Mouse (Mus musculus) limb, embryonic 15.5 days (tissue): Measurements from ENCODE around the gene Zyg11b. TPM values are rescaled to one million over a fixed set of nuclear protein-coding genes. Genes with fewer than 3 reads are reported as not detected.

Experiments used
- ATAC-seq: fragments of 200-750 bp; cut with Nextera tagmentation; 2 replicates; pipeline ENCODE4 v1.8.0; 2017; ENCODE audit warnings: low read depth, moderate TSS enrichment; ENCODE audit not compliant: insufficient number of reproducible peaks, low FRiP score, low TSS enrichment
- H3K27ac ChIP-seq: fragments of 300-500 bp; sonication (generic); 2 replicates; pipeline ENCODE4 v1.5.1; 2015; ENCODE audit warnings: moderate library complexity, mild to moderate bottlenecking, inconsistent platforms
- H3K27me3 ChIP-seq: fragments of 300-500 bp; sonication (generic); 2 replicates; pipeline ENCODE4 v1.6.1; 2015; ENCODE audit warnings: inconsistent platforms
- H3K36me3 ChIP-seq: fragments of 300-500 bp; sonication (generic); 2 replicates; pipeline ENCODE4 v1.6.1; 2015; ENCODE audit warnings: inconsistent platforms
- H3K4me1 ChIP-seq: fragments of 300-500 bp; sonication (generic); 2 replicates; pipeline ENCODE4 v1.6.1; 2015; ENCODE audit warnings: inconsistent platforms
- H3K4me2 ChIP-seq: fragments of 300-500 bp; sonication (generic); 2 replicates; pipeline ENCODE4 v1.6.1; 2015; ENCODE audit warnings: mild to moderate bottlenecking, inconsistent platforms
- H3K4me3 ChIP-seq: fragments of 300-500 bp; sonication (generic); 2 replicates; pipeline ENCODE4 v1.5.1; 2015; ENCODE audit warnings: mild to moderate bottlenecking, inconsistent platforms
- H3K9ac ChIP-seq: fragments of 300-500 bp; sonication (generic); 2 replicates; pipeline ENCODE4 v1.6.1; 2015; ENCODE audit warnings: inconsistent platforms
- H3K9me3 ChIP-seq: fragments of 300-500 bp; sonication (generic); 2 replicates; pipeline ENCODE4 v1.6.1; 2016; ENCODE audit warnings: inconsistent platforms
- whole genome bisulfite sequencing: fragments of 180-500 bp; shearing (Covaris S2); methylation state at CpG from one replicate; pipeline ENCODE4 v1.1.7; 2015; 5-methylcytosine and 5-hydroxymethylcytosine counted together
- polyA plus RNA-seq: library from polyadenylated mRNA; unstranded; fragments of >200 nt; fragmentation: Nextera tagmentation; extraction: Ambion mirVana; gene quantifications from 2 replicates; pipeline ENCODE4 v1.2.1, GENCODE M21; 2015

The Zyg11b gene
- polyA plus RNA-seq, 1 experiment from 2014 or later = 10.6 TPM

DNA sequence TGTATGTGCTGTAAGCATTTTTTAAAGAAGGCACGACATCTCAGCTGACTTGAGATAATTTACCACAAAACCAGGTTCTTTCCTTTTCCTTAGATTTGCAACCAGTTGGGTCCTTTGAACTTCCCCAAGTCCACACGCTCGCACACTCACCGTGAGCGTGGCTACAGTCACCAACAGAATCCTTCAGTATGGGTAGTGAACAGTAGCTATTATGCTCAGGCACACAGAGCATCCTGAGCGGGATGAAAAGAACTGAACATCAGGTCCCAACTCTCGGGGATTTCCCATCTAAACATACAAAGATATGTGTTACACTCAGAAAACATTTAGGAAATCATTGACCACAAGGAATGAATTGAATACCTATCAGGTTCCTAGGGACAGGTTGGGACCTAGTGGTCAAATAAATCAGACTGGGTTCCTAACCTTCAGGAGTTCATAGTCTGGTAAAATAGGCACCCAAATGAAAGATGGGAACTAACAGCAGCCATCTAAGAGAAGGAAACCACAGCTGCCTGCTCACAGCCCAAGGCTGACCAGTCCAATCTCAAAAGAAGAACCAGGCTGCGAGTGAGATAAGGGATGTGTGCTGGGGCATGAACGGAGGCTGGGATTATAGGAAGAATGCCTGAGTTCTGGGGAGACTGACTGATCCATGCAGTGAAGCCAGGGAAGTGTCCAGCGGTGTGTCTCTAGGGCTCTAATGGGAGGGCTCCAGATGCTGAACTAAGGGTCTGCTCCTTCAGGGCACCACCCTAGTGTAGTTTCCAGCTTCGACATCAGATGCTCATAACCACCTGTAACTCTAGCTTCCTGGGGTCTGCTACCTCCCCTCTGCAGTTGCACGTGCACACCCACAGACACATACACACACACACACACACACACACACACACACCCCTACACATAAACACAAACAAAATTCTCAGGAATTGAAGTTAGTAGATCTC lies 17.0 kb upstream of the Zyg11b start:
- Histone ChIP-seq H3K4me2 (no peak overlapping the region), H3K4me3 (no peak overlapping the region), H3K36me3 (no peaks in the 10 kb centered on the region), H3K27ac (no peak overlapping the region), H3K9ac (no peak overlapping the region), H3K4me1 (no peaks in the 10 kb centered on the region), H3K9me3 (no peaks in the 10 kb centered on the region), H3K27me3 (no peaks in the 10 kb centered on the region)
- WGBS = 79% methylated on average over 12 of the region's 12 CpGs
- no peak for ATAC-seq

DNA sequence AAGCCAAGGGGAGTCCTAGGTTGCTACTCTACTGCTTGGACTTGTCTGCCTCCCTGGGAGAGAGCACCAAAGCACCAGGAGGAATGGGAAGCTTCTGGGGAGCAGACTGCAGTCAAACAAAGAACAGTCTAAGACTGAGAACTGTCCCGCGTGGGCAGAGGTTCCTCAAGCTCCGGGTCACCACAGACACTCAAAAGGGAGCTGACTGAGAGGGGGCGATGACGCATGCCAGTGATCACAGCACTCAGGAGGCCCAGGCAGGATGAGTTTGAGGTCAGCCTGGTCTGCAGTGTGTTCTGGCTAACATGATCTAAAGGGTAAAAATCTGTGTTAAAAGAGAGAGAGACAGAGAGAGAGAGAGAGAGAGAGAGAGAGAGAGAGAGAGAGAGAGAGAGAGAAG lies 13.1 kb upstream of the Zyg11b start:
- H3K4me1 ChIP-seq = no peaks in the 10 kb centered on the region
- no peak for ATAC-seq
- H3K27ac ChIP-seq = no peak overlapping the region
- no peak overlapping the region for H3K4me2 ChIP-seq
- no peak overlapping the region for H3K9ac ChIP-seq
- no peak overlapping the region for H3K4me3 ChIP-seq
- no peaks in the 10 kb centered on the region for H3K27me3 ChIP-seq
- no peaks in the 10 kb centered on the region for H3K36me3 ChIP-seq
- H3K9me3 ChIP-seq = no peaks in the 10 kb centered on the region
- 69% methylated on average over 5 of the region's 5 CpGs for WGBS

DNA sequence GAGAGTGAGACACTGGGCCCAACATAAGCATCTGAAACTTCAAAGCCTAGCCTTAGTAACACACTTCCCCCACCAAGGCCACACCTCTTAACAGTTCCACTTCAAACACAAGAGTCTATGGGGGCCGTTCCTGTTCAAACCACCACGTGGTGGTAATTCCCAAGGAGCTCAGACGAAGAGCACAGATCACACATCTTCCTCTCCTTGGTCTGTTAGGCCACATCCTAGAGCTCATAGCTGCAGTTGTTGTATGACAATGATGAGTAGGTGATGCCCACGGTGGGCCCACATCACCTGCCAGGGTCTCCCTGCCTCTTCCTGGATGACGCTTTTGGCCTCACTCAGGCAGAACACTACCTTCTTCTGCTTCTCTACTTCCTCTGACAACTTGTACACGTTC lies 9.8 kb upstream of the Zyg11b start:
- H3K4me3 ChIP-seq = no peak overlapping the region
- no peaks in the 10 kb centered on the region for H3K9me3 ChIP-seq
- no peaks in the 10 kb centered on the region for H3K27me3 ChIP-seq
- no peak overlapping the region for H3K9ac ChIP-seq
- no peaks in the 10 kb centered on the region for H3K36me3 ChIP-seq
- H3K27ac ChIP-seq = no peak overlapping the region
- H3K4me2 ChIP-seq = no peak overlapping the region
- H3K4me1 ChIP-seq = no peaks in the 10 kb centered on the region
- no peak for ATAC-seq
- WGBS = 67% methylated on average over 6 of the region's 6 CpGs

DNA sequence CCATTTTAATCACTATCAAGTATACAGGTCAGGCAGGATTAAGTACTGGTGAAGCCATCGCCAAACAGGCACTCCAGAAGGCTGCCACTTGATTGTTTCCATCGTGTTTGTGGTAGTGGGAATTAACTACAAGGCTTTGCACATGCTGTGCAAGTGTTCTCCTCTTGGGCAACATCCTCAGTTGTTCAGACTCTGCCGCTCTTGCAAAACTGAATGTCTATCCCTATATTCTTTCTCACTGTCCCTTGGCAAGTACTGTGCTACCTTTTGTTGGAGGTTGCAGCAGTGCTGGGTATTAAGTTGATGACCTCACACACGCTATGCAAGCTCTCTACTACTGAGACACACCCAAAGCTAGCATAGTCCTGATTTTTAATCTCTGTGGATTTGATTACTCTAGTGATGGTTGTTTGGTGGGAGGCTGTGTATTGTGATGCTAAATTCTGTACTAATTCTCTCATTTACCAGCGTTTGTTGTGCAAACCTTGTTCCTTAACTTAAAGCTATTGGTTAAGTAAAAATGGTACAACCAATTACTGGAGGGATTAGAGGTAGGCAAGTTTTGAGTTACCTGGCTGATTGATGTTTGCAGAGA lies 1.5 kb upstream of the Zyg11b start:
- no peak overlapping the region for H3K9ac ChIP-seq
- H3K27me3 ChIP-seq = no peaks in the 10 kb centered on the region
- H3K27ac ChIP-seq = no peak overlapping the region
- H3K9me3 ChIP-seq = 0 out of 2 replicates have a peak, but pooled peaks cover 2% of the 10 kb centered on the region
- ATAC-seq = no peak
- no peak overlapping the region for H3K4me2 ChIP-seq
- H3K4me1 ChIP-seq = peaks cover 7% of the 10 kb centered on the region
- WGBS = 78% methylated on average over 5 of the region's 5 CpGs
- no peaks in the 10 kb centered on the region for H3K36me3 ChIP-seq
- H3K4me3 ChIP-seq = no peak overlapping the region

DNA sequence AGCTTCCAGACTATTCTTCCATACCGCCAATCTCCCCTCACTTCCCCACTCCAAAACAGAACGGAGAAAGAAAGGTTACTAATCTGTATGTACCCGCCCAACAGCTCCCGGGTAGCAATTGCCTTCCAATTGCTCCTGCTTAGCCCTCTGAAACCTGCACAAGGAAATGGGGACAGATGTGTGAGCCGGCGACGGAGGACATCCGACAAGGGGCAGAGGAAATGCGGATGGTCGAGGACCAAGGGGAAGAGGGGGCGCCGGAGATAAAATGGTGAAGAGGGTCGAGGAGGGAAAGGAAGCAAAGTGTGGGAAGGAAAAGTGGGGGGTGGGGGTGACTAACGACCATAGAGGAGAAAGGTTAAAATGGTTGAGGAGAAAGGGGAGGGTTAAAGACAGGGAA lies 630 bp downstream of the Zyg11b start:
- H3K36me3 ChIP-seq = no peaks in the 10 kb centered on the region
- H3K4me1 ChIP-seq = peaks cover 7% of the 10 kb centered on the region
- 0 out of 2 replicates have a peak, but pooled peaks cover 2% of the 10 kb centered on the region for H3K9me3 ChIP-seq
- peak overlapping the region; percentile 91 for H3K27ac ChIP-seq
- H3K4me2 ChIP-seq = peak overlapping the region; percentile 64
- no peak for ATAC-seq
- H3K27me3 ChIP-seq = no peaks in the 10 kb centered on the region
- peak overlapping the region; percentile 93 for H3K4me3 ChIP-seq
- H3K9ac ChIP-seq = peak overlapping the region; percentile 95
- WGBS = under 1% methylated on average over 14 of the region's 14 CpGs

DNA sequence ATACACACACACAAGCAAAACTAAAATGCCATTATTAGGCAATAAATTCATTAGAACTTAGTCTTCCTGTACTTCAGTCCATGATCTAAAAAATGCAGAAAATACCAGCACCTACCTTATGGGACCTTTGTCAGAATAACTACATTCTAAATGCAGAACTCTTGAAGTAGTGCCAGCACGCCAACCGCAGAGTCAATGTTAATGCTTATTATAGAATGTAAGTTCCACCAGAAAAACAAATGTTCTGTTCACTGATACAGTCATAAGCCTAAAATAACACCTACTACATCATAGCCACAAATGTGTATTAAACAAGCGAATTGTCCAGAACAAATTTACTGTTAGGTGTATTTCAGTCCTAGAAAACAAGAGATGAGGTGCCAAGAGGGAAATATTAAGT lies 23.9 kb downstream of the Zyg11b start:
- H3K27me3 ChIP-seq = no peaks in the 10 kb centered on the region
- ATAC-seq = no peak
- H3K4me3 ChIP-seq = no peak overlapping the region

DNA sequence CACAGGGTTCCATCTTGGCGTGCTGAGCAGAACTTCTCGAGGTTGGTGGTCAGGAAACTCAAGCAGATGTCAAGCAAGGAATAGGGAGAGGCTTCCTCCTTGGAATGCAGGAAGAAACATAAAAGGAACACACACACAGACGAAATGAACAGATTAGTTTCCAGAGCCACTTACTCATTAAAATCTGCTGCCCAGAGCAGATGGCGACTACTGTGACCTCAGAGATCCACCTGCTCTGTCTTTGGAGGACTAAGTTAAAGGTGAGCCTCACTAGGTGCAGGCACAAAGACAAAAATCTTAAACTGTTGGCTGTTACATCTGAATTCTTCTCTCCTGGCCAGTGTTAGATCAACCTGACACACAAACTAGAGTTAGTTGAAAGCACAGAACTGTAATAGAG lies 28.6 kb downstream of the Zyg11b start:
- peaks cover 17% of the 10 kb centered on the region for H3K36me3 ChIP-seq
- no peak for ATAC-seq
- no peak overlapping the region for H3K4me2 ChIP-seq
- H3K4me1 ChIP-seq = no peaks in the 10 kb centered on the region
- no peaks in the 10 kb centered on the region for H3K27me3 ChIP-seq
- H3K9me3 ChIP-seq = no peaks in the 10 kb centered on the region
- H3K9ac ChIP-seq = no peak overlapping the region
- no peak overlapping the region for H3K4me3 ChIP-seq
- WGBS = 63% methylated on average over 4 of the region's 4 CpGs
- H3K27ac ChIP-seq = no peak overlapping the region

More for the DNA sequence above, 23.9 kb downstream of the Zyg11b start:
- no peak overlapping the region for H3K4me2 ChIP-seq
- no peak overlapping the region for H3K9ac ChIP-seq
- no peak overlapping the region for H3K27ac ChIP-seq
- H3K4me1 ChIP-seq = no peaks in the 10 kb centered on the region
- H3K36me3 ChIP-seq = 0 out of 2 replicates have a peak, but pooled peaks cover 5% of the 10 kb centered on the region
- 81% methylated on average over 3 of the region's 3 CpGs for WGBS
- no peaks in the 10 kb centered on the region for H3K9me3 ChIP-seq

DNA sequence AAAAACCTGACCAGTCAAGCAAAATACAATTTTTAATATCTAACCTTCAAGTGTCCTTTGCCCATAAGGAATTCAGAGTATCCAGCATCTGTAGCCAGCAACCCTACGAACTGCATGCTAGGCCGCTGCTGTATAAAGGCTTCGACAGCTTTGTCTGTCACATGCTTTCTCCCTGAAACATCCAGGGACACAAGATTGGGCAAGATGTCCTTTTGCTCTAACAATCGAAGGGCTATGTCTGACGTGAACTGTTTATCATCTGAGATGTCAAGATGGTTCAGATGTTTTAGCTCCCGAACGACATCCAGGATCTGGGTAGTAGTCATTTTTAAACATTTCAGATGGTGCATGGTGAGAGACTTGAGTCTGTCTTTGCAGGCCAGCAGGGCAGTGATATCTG lies 35.1 kb downstream of the Zyg11b start:
- no peak for ATAC-seq
- 97% methylated on average over 7 of the region's 7 CpGs for WGBS
- no peaks in the 10 kb centered on the region for H3K4me1 ChIP-seq
- H3K27ac ChIP-seq = no peak overlapping the region
- H3K36me3 ChIP-seq = peaks cover 44% of the 10 kb centered on the region
- H3K4me2 ChIP-seq = no peak overlapping the region
- no peak overlapping the region for H3K4me3 ChIP-seq
- H3K9me3 ChIP-seq = no peaks in the 10 kb centered on the region
- H3K9ac ChIP-seq = no peak overlapping the region
- H3K27me3 ChIP-seq = no peaks in the 10 kb centered on the region

DNA sequence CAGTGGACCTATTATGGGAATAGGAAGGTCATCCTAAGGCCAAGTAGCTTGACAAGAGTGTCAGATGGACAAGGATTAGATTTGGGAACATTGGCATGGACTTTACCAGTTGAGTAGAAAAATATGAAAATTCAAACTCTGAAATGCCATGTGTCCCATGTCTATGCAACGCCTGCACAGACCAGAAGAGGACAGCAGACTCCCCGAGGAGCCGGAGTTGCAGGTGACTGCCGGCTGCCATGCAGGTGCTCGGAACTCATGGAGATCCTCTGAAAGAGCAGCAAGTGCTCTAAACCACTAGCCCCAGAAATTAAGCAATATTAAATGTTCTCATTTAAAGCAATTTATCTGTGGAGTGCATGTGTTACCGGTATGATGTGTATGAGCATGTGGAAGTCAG lies 47.6 kb downstream of the Zyg11b start:
- Histone ChIP-seq H3K27ac (no peak overlapping the region), H3K9me3 (no peaks in the 10 kb centered on the region), H3K36me3 (peaks cover 87% of the 10 kb centered on the region), H3K9ac (no peak overlapping the region), H3K4me3 (no peak overlapping the region), H3K27me3 (no peaks in the 10 kb centered on the region), H3K4me2 (no peak overlapping the region), H3K4me1 (no peaks in the 10 kb centered on the region)
- ATAC-seq = no peak
- 85% methylated on average over 6 of the region's 6 CpGs for WGBS

DNA sequence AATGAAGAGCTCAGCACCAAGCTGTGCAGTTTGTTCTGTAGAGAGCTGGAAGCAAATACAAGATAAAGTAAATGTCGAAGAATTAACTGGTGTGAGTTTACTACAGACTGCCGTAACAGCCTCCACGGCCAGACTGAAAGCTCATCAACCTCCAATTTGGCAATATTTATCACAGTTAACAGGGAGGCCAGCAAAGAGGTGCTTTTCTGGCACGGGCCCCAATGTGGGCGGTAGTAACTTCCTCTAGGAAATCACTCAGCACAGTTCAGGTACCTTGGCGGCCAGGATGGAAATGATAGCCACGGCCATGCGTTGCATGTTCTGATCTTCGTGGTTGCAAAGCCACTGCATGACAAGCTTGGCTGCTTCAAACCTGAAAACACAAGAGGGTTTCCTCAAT lies 50.4 kb downstream of the Zyg11b start:
- H3K36me3 ChIP-seq = peaks cover 71% of the 10 kb centered on the region
- WGBS = 93% methylated on average over 9 of the region's 9 CpGs
- no peak for ATAC-seq

DNA sequence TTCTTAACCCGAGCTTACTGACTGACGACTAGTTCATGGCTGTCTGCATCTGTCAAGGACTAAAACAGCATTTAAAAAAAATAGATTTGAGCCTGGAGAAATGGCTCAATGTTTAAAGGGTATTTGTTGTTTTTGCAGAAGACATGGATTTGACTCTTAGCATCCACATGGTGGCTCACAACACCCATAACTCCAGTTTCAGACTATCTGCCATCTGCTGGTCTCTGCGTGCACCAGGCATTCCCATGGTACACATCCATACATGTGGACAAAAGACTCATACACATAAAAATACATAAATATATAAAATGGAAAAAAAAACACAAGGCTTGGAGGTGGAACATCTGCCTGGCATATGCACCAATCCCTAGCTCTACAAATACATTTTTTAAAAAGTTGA lies 51.6 kb downstream of the Zyg11b start:
- Histone ChIP-seq H3K27me3 (no peaks in the 10 kb centered on the region), H3K4me1 (no peaks in the 10 kb centered on the region), H3K36me3 (peaks cover 68% of the 10 kb centered on the region), H3K4me3 (no peak overlapping the region), H3K9ac (no peak overlapping the region), H3K27ac (no peak overlapping the region), H3K4me2 (no peak overlapping the region), H3K9me3 (no peaks in the 10 kb centered on the region)
- 93% methylated on average over 3 of the region's 3 CpGs for WGBS
- no peak for ATAC-seq

More for the DNA sequence above, 50.4 kb downstream of the Zyg11b start:
- Histone ChIP-seq H3K4me1 (no peaks in the 10 kb centered on the region), H3K9ac (no peak overlapping the region), H3K9me3 (no peaks in the 10 kb centered on the region), H3K27ac (no peak overlapping the region), H3K4me2 (no peak overlapping the region), H3K4me3 (no peak overlapping the region), H3K27me3 (no peaks in the 10 kb centered on the region)

DNA sequence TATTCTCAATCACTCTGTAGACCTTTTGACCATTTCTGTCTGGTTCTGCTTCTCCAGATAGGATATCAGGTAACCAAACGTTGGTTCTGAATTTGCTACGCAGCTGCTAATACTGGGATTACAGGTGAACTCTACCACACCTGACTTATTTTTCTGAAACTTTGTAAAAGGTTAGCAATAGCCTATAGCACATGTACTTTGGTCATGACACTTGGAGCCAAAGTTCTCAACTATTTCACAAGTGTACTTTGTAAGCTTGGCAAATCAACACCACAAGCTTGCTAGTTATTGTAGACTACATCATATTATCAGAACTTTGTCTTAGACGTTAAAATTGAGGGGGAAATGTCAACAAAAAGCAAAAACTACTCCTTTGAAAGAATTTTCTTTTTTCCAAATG lies 67.2 kb downstream of the Zyg11b start:
- no peak overlapping the region for H3K27ac ChIP-seq
- no peak overlapping the region for H3K4me2 ChIP-seq
- H3K9ac ChIP-seq = no peak overlapping the region
- 90% methylated on average over 3 of the region's 3 CpGs for WGBS
- H3K4me1 ChIP-seq = no peaks in the 10 kb centered on the region
- no peaks in the 10 kb centered on the region for H3K27me3 ChIP-seq
- peaks cover 56% of the 10 kb centered on the region for H3K36me3 ChIP-seq
- no peaks in the 10 kb centered on the region for H3K9me3 ChIP-seq
- ATAC-seq = no peak
- no peak overlapping the region for H3K4me3 ChIP-seq
